Mouse (Mus musculus) heart, embryonic 12.5 days (tissue): ENCODE results near the gene Ecpas. TPM values are rescaled to one million over a fixed set of nuclear protein-coding genes. Genes with fewer than 3 reads are reported as not detected.

Experiments used
- ATAC-seq: fragments of 200-750 bp; cut with Nextera tagmentation; 2 replicates; pipeline ENCODE4 v1.8.0; 2017; ENCODE audit warnings: moderate TSS enrichment, moderate library complexity; ENCODE audit not compliant: insufficient number of reproducible peaks, low FRiP score
- H3K27ac ChIP-seq: fragments of 300-500 bp; sonication (generic); 2 replicates; pipeline ENCODE4 v1.5.1; 2016; ENCODE audit warnings: mild to moderate bottlenecking, moderate library complexity; ENCODE audit not compliant: poor library complexity, severe bottlenecking
- H3K27me3 ChIP-seq: fragments of 300-500 bp; sonication (generic); replicated peaks from 2 replicates; pipeline ENCODE4 v1.6.1; 2016; ENCODE audit warnings: mild to moderate bottlenecking, moderate library complexity
- H3K36me3 ChIP-seq: fragments of 300-500 bp; sonication (generic); 2 replicates; pipeline ENCODE4 v1.6.1; 2016; ENCODE audit warnings: mild to moderate bottlenecking, moderate library complexity
- H3K4me1 ChIP-seq: fragments of 300-500 bp; sonication (generic); replicated peaks from 2 replicates; pipeline ENCODE4 v1.6.1; 2016; ENCODE audit warnings: mild to moderate bottlenecking
- H3K4me2 ChIP-seq: fragments of 300-500 bp; sonication (generic); 2 replicates; pipeline ENCODE4 v1.6.1; 2016; ENCODE audit warnings: mild to moderate bottlenecking, moderate library complexity
- H3K4me3 ChIP-seq: fragments of 300-500 bp; sonication (generic); 2 replicates; pipeline ENCODE4 v1.5.1; 2016; ENCODE audit warnings: mild to moderate bottlenecking
- H3K9ac ChIP-seq: fragments of 300-500 bp; sonication (generic); 2 replicates; pipeline ENCODE4 v1.6.1; 2016; ENCODE audit warnings: mild to moderate bottlenecking, moderate library complexity
- H3K9me3 ChIP-seq: fragments of 300-500 bp; sonication (generic); replicated peaks from 2 replicates; pipeline ENCODE4 v1.6.1; 2016; ENCODE audit warnings: mild to moderate bottlenecking, moderate library complexity
- WGBS: fragments of 180-500 bp; shearing (Covaris S2); methylation state at CpG from one replicate; pipeline ENCODE4 v1.1.7; 2016; 5-methylcytosine and 5-hydroxymethylcytosine counted together
- polyA plus RNA-seq: library from polyadenylated mRNA; unstranded; fragments of >200 nt; fragmentation: Nextera tagmentation; extraction: Ambion mirVana; gene quantifications from 2 replicates; pipeline ENCODE4 v1.2.1, GENCODE M21; 2016

The Ecpas gene
- polyA plus RNA-seq, 1 experiment from 2014 or later, result 40.1 TPM

DNA sequence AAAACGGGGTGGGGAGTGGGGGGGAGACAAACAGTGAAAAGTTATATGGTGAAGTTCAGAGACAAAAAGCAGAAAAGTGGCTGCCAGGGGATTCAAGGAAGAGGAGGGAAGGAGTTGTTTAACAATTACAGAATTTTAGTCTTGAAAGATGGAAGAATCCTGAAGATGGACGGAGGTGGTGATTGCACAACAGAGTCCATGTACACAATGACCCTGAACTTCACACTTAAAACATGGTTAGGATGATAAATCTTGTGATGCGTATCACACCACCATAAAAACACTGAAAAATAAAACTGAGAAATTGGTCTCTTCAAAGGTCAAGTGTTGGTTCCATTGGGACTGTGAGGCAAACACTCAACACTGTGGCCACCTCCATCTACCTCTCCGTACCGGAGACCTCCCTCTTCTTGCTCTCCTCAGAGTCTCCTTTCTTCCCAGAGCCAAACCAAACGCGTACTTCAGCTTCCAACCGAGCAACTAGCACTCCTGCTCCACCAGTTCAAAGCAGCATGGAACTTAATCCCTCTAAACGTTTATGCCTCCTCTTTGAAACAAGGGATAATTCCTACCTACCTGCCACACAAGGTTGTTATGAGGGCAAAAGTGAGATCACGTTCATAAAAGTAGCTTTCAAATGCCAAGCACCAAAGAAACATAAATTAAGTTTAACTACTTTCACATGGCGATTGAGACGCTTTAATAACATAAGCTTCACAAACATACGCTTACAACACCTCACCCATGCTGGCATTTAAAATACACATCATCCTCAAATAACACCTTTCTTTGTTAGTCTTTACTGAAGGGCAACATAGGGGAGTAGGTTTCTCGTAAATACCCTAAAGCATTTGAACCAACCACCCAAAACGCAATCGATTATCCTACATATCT is 2.1 kb downstream of the Ecpas start:
- H3K4me2 ChIP-seq, result peak overlapping the region; percentile 87
- peak overlapping the region; percentile 94 for H3K4me3 ChIP-seq
- peak overlapping the region; percentile 99 for H3K9ac ChIP-seq
- WGBS, result 34% methylated on average over 16 of the region's 16 CpGs
- no peak for ATAC-seq
- 0 out of 2 replicates have a peak overlapping the region, but pooled peaks have one; percentile 98 for H3K27ac ChIP-seq
- peaks cover 15% of the 10 kb centered on the region for H3K4me1 ChIP-seq
- H3K27me3 ChIP-seq, result no peaks in the 10 kb centered on the region
- H3K9me3 ChIP-seq, result no peaks in the 10 kb centered on the region
- H3K36me3 ChIP-seq, result no peaks in the 10 kb centered on the region

DNA sequence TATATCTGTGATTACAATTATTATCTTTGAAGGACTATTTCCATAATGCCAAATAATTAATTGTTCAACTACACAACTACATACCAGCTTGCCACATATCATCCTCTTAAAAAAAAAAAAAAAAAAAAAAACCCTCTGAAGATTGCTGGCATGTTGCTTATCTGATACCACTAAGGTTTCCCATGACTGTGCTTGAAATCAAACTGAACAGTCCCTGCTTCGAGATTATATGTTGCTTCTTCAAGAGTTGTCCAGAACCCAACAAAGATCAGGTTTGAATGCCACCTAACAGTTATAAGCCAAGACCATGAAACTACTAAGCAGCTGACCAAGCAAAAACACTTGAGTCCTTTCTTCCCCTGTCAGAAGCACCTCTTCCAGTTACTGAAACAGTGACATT is 5.1 kb downstream of the Ecpas start:
- WGBS, result 72% methylated on average over 1 of the region's 1 CpGs

DNA sequence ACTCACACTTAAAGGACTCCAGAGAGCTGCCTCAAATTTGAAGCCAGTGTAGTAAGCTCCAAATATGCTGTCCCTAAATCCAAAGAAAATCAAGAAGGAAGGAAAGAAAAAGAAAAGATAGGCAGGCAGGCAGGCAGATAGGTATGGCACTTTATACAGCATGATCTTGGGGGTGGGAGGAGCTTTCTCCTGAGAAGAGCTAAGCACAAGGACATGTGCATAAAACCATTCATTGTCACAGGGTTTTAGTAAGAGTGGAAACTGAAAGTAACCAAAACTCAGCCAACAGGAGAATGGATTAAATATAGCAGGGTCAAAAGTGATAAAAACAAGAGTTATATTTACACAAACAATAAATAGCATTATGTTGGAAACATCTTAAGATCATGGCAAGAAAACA is 14.2 kb downstream of the Ecpas start:
- Histone ChIP-seq H3K4me1 (peaks cover 12% of the 10 kb centered on the region; the same call in 1 of the 2 replicates), H3K36me3 (no peaks in the 10 kb centered on the region), H3K27ac (no peak overlapping the region), H3K9ac (no peak overlapping the region), H3K4me3 (no peak overlapping the region), H3K9me3 (no peaks in the 10 kb centered on the region), H3K27me3 (no peaks in the 10 kb centered on the region), H3K4me2 (no peak overlapping the region)
- ATAC-seq, result no peak

More for the DNA sequence above, 5.1 kb downstream of the Ecpas start:
- Histone ChIP-seq H3K27me3 (no peaks in the 10 kb centered on the region), H3K4me2 (no peak overlapping the region), H3K36me3 (no peaks in the 10 kb centered on the region), H3K9me3 (no peaks in the 10 kb centered on the region), H3K9ac (no peak overlapping the region), H3K27ac (no peak overlapping the region), H3K4me3 (no peak overlapping the region), H3K4me1 (peaks cover 10% of the 10 kb centered on the region)
- no peak for ATAC-seq

DNA sequence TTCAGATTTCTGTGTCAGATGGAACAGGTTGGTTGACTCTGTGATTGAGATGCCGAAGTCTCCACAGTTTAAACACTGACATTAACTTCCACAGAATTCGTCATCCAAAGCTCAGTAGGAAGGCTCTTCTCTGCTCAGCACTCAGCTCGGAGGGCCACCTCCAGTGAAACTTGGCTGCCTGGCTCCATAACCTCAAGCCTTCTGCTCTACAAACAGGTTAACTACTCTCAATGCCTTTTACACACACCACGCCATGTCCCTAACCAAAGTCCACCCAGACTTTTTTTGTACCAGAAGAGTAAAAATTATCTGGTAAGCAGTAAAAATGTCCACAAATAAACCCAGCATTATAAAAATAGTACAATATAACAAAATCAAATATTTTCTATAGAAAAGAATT is 15.1 kb downstream of the Ecpas start:
- H3K4me2 ChIP-seq, result no peak overlapping the region
- no peaks in the 10 kb centered on the region for H3K36me3 ChIP-seq

DNA sequence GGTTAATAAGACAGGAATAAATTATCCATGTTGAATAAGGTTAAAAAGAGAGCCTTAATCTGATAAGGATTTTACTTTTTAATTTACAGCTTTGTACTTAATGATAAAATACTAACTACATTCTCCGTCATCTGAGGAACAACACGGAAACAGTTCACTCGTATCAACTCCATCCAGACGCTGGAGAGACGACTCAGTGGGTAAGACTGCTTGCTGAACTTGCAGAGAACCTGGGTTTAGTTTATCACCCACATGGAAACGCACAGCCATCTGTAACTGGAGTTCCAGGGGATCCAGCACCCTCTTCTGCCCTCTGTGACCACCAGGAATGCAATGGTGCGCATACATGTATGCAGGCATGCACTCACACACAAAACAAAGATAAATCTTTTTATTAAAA is 18.1 kb downstream of the Ecpas start:
- Histone ChIP-seq H3K9me3 (no peaks in the 10 kb centered on the region), H3K27me3 (no peaks in the 10 kb centered on the region), H3K27ac (no peak overlapping the region), H3K4me3 (no peak overlapping the region), H3K9ac (no peak overlapping the region), H3K36me3 (no peaks in the 10 kb centered on the region), H3K4me1 (peaks cover 20% of the 10 kb centered on the region), H3K4me2 (no peak overlapping the region)
- ATAC-seq, result no peak
- WGBS, result 73% methylated on average over 7 of the region's 7 CpGs

More for the DNA sequence above, 15.1 kb downstream of the Ecpas start:
- Histone ChIP-seq H3K9ac (no peak overlapping the region), H3K4me1 (peaks cover 14% of the 10 kb centered on the region; the same call in 1 of the 2 replicates), H3K4me3 (no peak overlapping the region), H3K27me3 (no peaks in the 10 kb centered on the region), H3K27ac (no peak overlapping the region), H3K9me3 (no peaks in the 10 kb centered on the region)
- WGBS, result 74% methylated on average over 4 of the region's 4 CpGs
- ATAC-seq, result no peak

DNA sequence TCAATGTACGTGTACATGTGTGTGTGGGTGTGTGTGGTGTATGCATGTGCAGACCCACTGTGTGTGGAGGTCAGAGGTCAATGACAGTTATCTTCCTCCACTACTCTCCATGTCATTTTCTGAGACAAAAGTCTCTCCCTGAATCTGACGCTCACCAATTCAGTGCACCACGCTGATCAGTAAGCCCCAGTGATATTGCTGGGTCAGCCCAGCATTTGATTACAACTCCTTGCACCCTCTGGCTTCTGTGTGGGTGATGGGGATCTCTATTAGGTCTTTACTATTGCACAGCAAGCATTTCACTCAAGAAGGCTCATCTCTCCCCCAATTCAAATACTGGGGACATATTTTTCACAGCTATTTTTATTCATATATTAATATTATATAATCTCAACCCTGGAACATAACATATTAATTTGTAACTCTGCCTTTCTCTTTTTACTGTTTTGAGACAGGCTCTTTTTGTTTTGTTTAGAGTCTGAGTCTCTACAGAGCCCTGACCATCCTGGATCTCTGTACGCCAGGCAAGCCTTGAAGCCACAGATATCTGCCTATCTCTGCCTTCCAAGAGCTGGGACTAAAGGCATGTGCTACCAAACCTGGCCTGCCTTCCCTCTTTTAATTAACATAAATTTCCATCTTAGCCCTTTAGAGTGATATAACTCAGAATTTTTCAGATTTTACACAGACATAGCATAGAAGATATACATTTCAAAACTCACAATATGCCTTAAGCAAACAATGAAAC is 22.3 kb downstream of the Ecpas start:
- WGBS, result 79% methylated on average over 4 of the region's 4 CpGs
- peaks cover 20% of the 10 kb centered on the region for H3K4me1 ChIP-seq

DNA sequence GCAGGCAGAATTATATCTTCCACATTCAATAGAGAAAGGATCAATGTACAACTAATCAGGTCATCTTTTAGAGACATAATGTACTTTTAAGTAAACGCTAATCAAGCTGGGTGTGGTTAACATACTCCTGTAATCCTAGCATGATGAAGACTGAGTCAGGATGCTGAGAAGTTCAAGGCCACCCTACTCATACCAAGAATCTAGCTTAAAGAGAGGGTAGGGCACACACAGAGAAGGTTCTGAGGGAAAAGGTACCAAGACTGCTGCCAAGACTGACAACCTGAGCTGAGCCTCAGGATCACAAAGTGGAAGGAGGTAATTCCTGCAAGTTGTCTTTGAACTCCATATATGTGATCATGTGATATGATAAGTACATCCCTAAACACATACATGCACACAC is 24.0 kb downstream of the Ecpas start:
- Histone ChIP-seq H3K36me3 (no peaks in the 10 kb centered on the region), H3K4me2 (no peak overlapping the region), H3K27me3 (no peaks in the 10 kb centered on the region), H3K9ac (no peak overlapping the region), H3K4me3 (no peak overlapping the region), H3K9me3 (no peaks in the 10 kb centered on the region), H3K4me1 (peaks cover 16% of the 10 kb centered on the region), H3K27ac (no peak overlapping the region)
- ATAC-seq, result no peak
- 84% methylated on average over 1 of the region's 1 CpGs for WGBS

More for the DNA sequence above, 22.3 kb downstream of the Ecpas start:
- Histone ChIP-seq H3K4me3 (no peak overlapping the region), H3K27ac (no peak overlapping the region), H3K9ac (no peak overlapping the region), H3K9me3 (no peaks in the 10 kb centered on the region), H3K4me2 (no peak overlapping the region), H3K36me3 (no peaks in the 10 kb centered on the region), H3K27me3 (no peaks in the 10 kb centered on the region)
- no peak for ATAC-seq

DNA sequence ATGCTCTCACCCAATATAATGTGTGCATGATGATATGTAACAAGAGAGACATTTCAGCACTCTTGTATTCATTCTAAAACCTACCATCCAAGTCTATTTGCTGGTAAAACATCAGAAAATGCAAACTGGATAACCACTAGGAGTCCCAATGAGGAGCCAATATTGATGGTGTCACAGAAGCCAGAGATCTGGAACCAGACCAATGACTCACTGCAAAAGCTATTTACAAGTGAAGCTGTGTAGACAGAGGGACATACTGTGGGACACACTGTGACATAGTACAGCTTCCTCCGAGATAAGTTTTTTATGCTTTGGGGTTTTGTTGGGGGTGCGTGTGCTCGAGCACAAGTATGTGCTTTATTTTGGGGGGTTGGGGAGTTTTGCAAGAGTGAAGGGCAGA is 24.9 kb downstream of the Ecpas start:
- no peak for ATAC-seq
- H3K9me3 ChIP-seq, result no peaks in the 10 kb centered on the region
- WGBS, result 64% methylated on average over 3 of the region's 3 CpGs
- no peak overlapping the region for H3K27ac ChIP-seq
- H3K9ac ChIP-seq, result no peak overlapping the region
- no peaks in the 10 kb centered on the region for H3K36me3 ChIP-seq
- H3K4me1 ChIP-seq, result peaks cover 13% of the 10 kb centered on the region
- H3K4me3 ChIP-seq, result no peak overlapping the region
- H3K4me2 ChIP-seq, result no peak overlapping the region
- H3K27me3 ChIP-seq, result no peaks in the 10 kb centered on the region

DNA sequence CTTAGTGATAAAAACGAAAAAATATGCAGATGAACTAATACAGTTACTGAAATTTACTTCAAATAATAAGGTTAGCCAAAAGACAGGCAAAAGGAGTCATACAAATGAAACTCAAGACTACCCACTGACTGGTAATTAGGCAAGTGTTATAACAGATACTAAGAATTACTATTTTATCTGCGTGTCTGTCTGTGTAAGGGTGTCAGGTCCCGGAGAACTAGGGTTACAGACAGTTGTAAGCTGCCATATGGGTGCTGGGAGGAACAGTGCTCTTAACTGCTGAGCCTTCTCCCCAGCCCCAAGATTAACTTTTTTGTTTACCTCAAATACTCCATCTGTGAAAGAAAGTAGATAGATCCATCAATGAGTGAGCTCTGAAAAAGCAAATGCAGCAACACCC is 25.8 kb downstream of the Ecpas start:
- Histone ChIP-seq H3K9me3 (no peaks in the 10 kb centered on the region), H3K4me3 (no peak overlapping the region), H3K4me1 (peaks cover 13% of the 10 kb centered on the region), H3K4me2 (no peak overlapping the region), H3K36me3 (peaks cover 1% of the 10 kb centered on the region; the same call in 1 of the 2 replicates), H3K27me3 (no peaks in the 10 kb centered on the region), H3K27ac (no peak overlapping the region), H3K9ac (no peak overlapping the region)
- 73% methylated on average over 3 of the region's 3 CpGs for WGBS
- ATAC-seq, result no peak

DNA sequence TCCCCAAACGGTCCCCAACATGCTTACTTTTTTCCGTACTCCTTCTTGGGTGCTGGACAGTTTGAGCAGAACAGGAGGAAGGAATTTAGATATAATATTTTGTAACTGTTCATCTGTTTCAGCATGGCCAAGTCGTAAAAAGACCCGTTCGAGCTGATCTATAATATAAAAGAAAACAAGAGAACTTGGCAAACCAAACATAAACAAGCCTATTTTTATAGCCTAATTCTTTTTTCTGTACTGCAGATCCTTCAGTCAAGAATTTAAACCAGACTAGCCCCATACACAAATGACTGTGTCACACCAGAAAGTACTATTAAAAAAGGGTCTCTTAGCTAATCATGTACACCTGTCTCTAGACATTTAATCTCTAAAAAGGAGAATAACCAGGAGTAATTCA is 27.2 kb downstream of the Ecpas start:
- H3K9ac ChIP-seq, result no peak overlapping the region
- H3K27me3 ChIP-seq, result no peaks in the 10 kb centered on the region
- H3K4me3 ChIP-seq, result no peak overlapping the region
- WGBS, result 89% methylated on average over 5 of the region's 5 CpGs
- ATAC-seq, result no peak
- H3K27ac ChIP-seq, result no peak overlapping the region
- no peak overlapping the region for H3K4me2 ChIP-seq
- H3K36me3 ChIP-seq, result peaks cover 3% of the 10 kb centered on the region; the same call in 1 of the 2 replicates
- H3K9me3 ChIP-seq, result no peaks in the 10 kb centered on the region
- H3K4me1 ChIP-seq, result peaks cover 8% of the 10 kb centered on the region

DNA sequence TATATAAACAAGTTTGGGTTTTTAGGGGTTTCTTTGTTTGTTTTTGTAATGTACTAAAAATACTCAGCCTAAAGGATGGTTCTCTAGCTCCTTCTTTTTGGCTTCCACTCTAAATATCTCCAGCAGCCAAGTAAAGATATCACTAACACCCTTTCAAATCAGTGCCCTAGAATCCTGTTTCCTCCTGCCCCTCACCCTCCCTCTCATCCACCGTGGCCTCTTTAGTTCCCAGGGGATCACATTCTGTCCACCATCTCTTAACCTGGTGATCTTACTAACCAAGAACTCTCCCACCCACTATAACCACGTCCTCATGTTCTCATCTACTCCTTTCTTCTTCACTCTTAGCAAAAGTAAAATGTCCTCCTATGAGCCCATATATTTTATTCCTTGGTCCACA is 28.7 kb downstream of the Ecpas start:
- no peak for ATAC-seq
- Histone ChIP-seq H3K27ac (no peak overlapping the region), H3K9me3 (no peaks in the 10 kb centered on the region), H3K36me3 (peaks cover 3% of the 10 kb centered on the region; the same call in 1 of the 2 replicates), H3K27me3 (no peaks in the 10 kb centered on the region), H3K9ac (no peak overlapping the region), H3K4me2 (no peak overlapping the region), H3K4me3 (no peak overlapping the region), H3K4me1 (peaks cover 8% of the 10 kb centered on the region)
- WGBS, result 47% methylated on average over 2 of the region's 2 CpGs
